Mouse (Mus musculus) limb, embryonic 12.5 days (tissue): Measurements from ENCODE around the gene Sco1. TPM values are rescaled to one million over a fixed set of nuclear protein-coding genes. Genes with fewer than 3 reads are reported as not detected.

Experiments
- ATAC-seq: fragments of 200-750 bp; cut with Nextera tagmentation; 2 replicates; pipeline ENCODE4 v1.8.0; 2017; ENCODE audit warnings: low read depth, moderate TSS enrichment; ENCODE audit not compliant: insufficient number of reproducible peaks, insufficient read depth, low FRiP score, low TSS enrichment
- H3K27ac ChIP-seq: fragments of 300-500 bp; sonication (generic); 2 replicates; pipeline ENCODE4 v1.5.1; 2016; ENCODE audit warnings: mild to moderate bottlenecking, moderate library complexity
- H3K27me3 ChIP-seq: fragments of 300-500 bp; sonication (generic); 2 replicates; pipeline ENCODE4 v1.6.1; 2016; ENCODE audit warnings: mild to moderate bottlenecking, moderate library complexity
- H3K36me3 ChIP-seq: fragments of 300-500 bp; sonication (generic); 2 replicates; pipeline ENCODE4 v1.6.1; 2016; ENCODE audit warnings: mild to moderate bottlenecking, moderate library complexity
- H3K4me1 ChIP-seq: fragments of 300-500 bp; sonication (generic); replicated peaks from 2 replicates; pipeline ENCODE4 v1.6.1; 2016
- H3K4me2 ChIP-seq: fragments of 300-500 bp; sonication (generic); 2 replicates; pipeline ENCODE4 v1.6.1; 2016; ENCODE audit warnings: mild to moderate bottlenecking, moderate library complexity
- H3K4me3 ChIP-seq: fragments of 300-500 bp; sonication (generic); replicated peaks from 2 replicates; pipeline ENCODE4 v1.5.1; 2016; ENCODE audit warnings: mild to moderate bottlenecking
- H3K9ac ChIP-seq: fragments of 300-500 bp; sonication (generic); replicated peaks from 2 replicates; pipeline ENCODE4 v1.6.1; 2016; ENCODE audit warnings: mild to moderate bottlenecking, moderate library complexity
- H3K9me3 ChIP-seq: fragments of 300-500 bp; sonication (generic); 2 replicates; pipeline ENCODE4 v1.6.1; 2016; ENCODE audit warnings: mild to moderate bottlenecking, moderate library complexity
- WGBS: fragments of 180-500 bp; shearing (Covaris S2); methylation state at CpG from one replicate; pipeline ENCODE4 v1.1.7; 2016; 5-methylcytosine and 5-hydroxymethylcytosine counted together
- polyA plus RNA-seq: library from polyadenylated mRNA; unstranded; fragments of >200 nt; fragmentation: Nextera tagmentation; extraction: Ambion mirVana; gene quantifications from 2 replicates; pipeline ENCODE4 v1.2.1, GENCODE M21; 2016

The Sco1 gene
- polyA plus RNA-seq, 1 experiment from 2014 or later, result 18.5 TPM

GRCm38 (mm10) chr11:67076781-67077180 is 24.3 kb downstream of the Sco1 start:
- WGBS, result 90% methylated on average over 5 of the region's 5 CpGs
- Histone ChIP-seq H3K4me3 (no peak overlapping the region), H3K27ac (no peak overlapping the region), H3K4me1 (no peaks in the 10 kb centered on the region), H3K9me3 (no peaks in the 10 kb centered on the region), H3K36me3 (no peaks in the 10 kb centered on the region), H3K9ac (no peak overlapping the region), H3K27me3 (no peaks in the 10 kb centered on the region; the same call in 1 of the 2 replicates), H3K4me2 (no peak overlapping the region)
- ATAC-seq, result no peak

- Histone ChIP-seq H3K4me3 (no peak overlapping the region), H3K27me3 (peaks cover 5% of the 10 kb centered on the region; the same call in 1 of the 2 replicates), H3K36me3 (no peaks in the 10 kb centered on the region), H3K27ac (no peak overlapping the region), H3K9me3 (no peaks in the 10 kb centered on the region), H3K4me2 (no peak overlapping the region), H3K9ac (no peak overlapping the region), H3K4me1 (no peaks in the 10 kb centered on the region)
- ATAC-seq, result no peak
- 34% methylated on average over 3 of the region's 3 CpGs for WGBS
Measured at GRCm38 (mm10) chr11:67077435-67077834, 25.0 kb downstream of the Sco1 start.

- Histone ChIP-seq H3K27ac (no peak within 1 kb of the TSS), H3K4me3 (no peak within 1 kb of the TSS)
- no peak for ATAC-seq
Measured at GRCm38 (mm10) chr11:67078000-67078399, 25.5 kb downstream of the Sco1 start, which contains the start of gene Myh3. Gene Myh3, plus strand, starts transcription at chr11:67078300.

GRCm38 (mm10) chr11:67078888-67079287 is 26.4 kb downstream of the Sco1 start:
- Histone ChIP-seq H3K4me2 (no peak overlapping the region), H3K4me3 (no peak overlapping the region), H3K36me3 (no peaks in the 10 kb centered on the region), H3K9ac (no peak overlapping the region), H3K27me3 (peaks cover 17% of the 10 kb centered on the region), H3K27ac (no peak overlapping the region), H3K9me3 (no peaks in the 10 kb centered on the region), H3K4me1 (no peaks in the 10 kb centered on the region)
- WGBS, result 91% methylated on average over 6 of the region's 6 CpGs
- ATAC-seq, result no peak

More at GRCm38 (mm10) chr11:67078000-67078399, 25.5 kb downstream of the Sco1 start, which contains the start of gene Myh3:
- 86% methylated on average over 5 of the region's 5 CpGs for WGBS
- H3K9ac ChIP-seq, result no peak within 1 kb of the TSS
- H3K27me3 ChIP-seq, result peaks cover 8% of the 10 kb centered on the region
- H3K36me3 ChIP-seq, result no peaks in the 10 kb centered on the region
- no peaks in the 10 kb centered on the region for H3K9me3 ChIP-seq
- no peaks in the 10 kb centered on the region for H3K4me1 ChIP-seq
- no peak within 1 kb of the TSS for H3K4me2 ChIP-seq

- Histone ChIP-seq H3K36me3 (no peaks in the 10 kb centered on the region), H3K4me1 (no peaks in the 10 kb centered on the region), H3K4me2 (no peak overlapping the region), H3K27ac (no peak overlapping the region), H3K9ac (no peak overlapping the region), H3K4me3 (no peak overlapping the region), H3K27me3 (peaks cover 26% of the 10 kb centered on the region), H3K9me3 (no peaks in the 10 kb centered on the region)
- 75% methylated on average over 11 of the region's 11 CpGs for WGBS
- no peak for ATAC-seq
Measured at GRCm38 (mm10) chr11:67079740-67080139, 27.3 kb downstream of the Sco1 start.

- WGBS, result 6% methylated on average over 3 of the region's 3 CpGs
- H3K9ac ChIP-seq, result no peak overlapping the region
- H3K36me3 ChIP-seq, result no peaks in the 10 kb centered on the region
- no peaks in the 10 kb centered on the region for H3K4me1 ChIP-seq
- no peak overlapping the region for H3K27ac ChIP-seq
- ATAC-seq, result no peak
- no peak overlapping the region for H3K4me2 ChIP-seq
- no peaks in the 10 kb centered on the region for H3K9me3 ChIP-seq
- H3K27me3 ChIP-seq, result peaks cover 30% of the 10 kb centered on the region
- no peak overlapping the region for H3K4me3 ChIP-seq
Measured at GRCm38 (mm10) chr11:67080168-67080567, 27.7 kb downstream of the Sco1 start.

- H3K4me3 ChIP-seq, result 0 out of 2 replicates have a peak overlapping the region, but pooled peaks have one; percentile 4
- ATAC-seq, result peak; percentile 48; the same call in 1 of the 2 replicates
- H3K4me2 ChIP-seq, result peak overlapping the region; percentile 34
Measured at GRCm38 (mm10) chr11:67081125-67081649, 28.7 kb downstream of the Sco1 start.

GRCm38 (mm10) chr11:67082188-67082587 is 29.7 kb downstream of the Sco1 start:
- no peak overlapping the region for H3K9ac ChIP-seq
- H3K27me3 ChIP-seq, result peaks cover 36% of the 10 kb centered on the region
- no peaks in the 10 kb centered on the region for H3K4me1 ChIP-seq
- ATAC-seq, result no peak
- H3K27ac ChIP-seq, result no peak overlapping the region
- no peak overlapping the region for H3K4me3 ChIP-seq
- WGBS, result 87% methylated on average over 7 of the region's 7 CpGs
- H3K9me3 ChIP-seq, result no peaks in the 10 kb centered on the region
- no peak overlapping the region for H3K4me2 ChIP-seq
- no peaks in the 10 kb centered on the region for H3K36me3 ChIP-seq

More at GRCm38 (mm10) chr11:67081125-67081649, 28.7 kb downstream of the Sco1 start:
- Histone ChIP-seq H3K27me3 (peaks cover 33% of the 10 kb centered on the region), H3K9ac (no peak overlapping the region), H3K27ac (no peak overlapping the region), H3K4me1 (no peaks in the 10 kb centered on the region), H3K9me3 (no peaks in the 10 kb centered on the region), H3K36me3 (no peaks in the 10 kb centered on the region)
- 4% methylated on average over 11 of the region's 11 CpGs for WGBS

GRCm38 (mm10) chr11:67082793-67083192 is 30.3 kb downstream of the Sco1 start:
- ATAC-seq, result no peak
- Histone ChIP-seq H3K36me3 (no peaks in the 10 kb centered on the region), H3K4me2 (no peak overlapping the region), H3K27me3 (peaks cover 36% of the 10 kb centered on the region), H3K9me3 (no peaks in the 10 kb centered on the region), H3K9ac (no peak overlapping the region), H3K4me3 (no peak overlapping the region), H3K4me1 (no peaks in the 10 kb centered on the region), H3K27ac (no peak overlapping the region)
- 79% methylated on average over 13 of the region's 13 CpGs for WGBS

GRCm38 (mm10) chr11:67083239-67083638 is 30.8 kb downstream of the Sco1 start:
- Histone ChIP-seq H3K27me3 (peaks cover 36% of the 10 kb centered on the region), H3K9ac (no peak overlapping the region), H3K36me3 (no peaks in the 10 kb centered on the region), H3K4me3 (no peak overlapping the region), H3K9me3 (no peaks in the 10 kb centered on the region), H3K4me2 (no peak overlapping the region), H3K4me1 (no peaks in the 10 kb centered on the region), H3K27ac (no peak overlapping the region)
- ATAC-seq, result no peak
- 65% methylated on average over 6 of the region's 6 CpGs for WGBS

- 40% methylated on average over 32 of the region's 32 CpGs for WGBS
- ATAC-seq, result no peak
- Histone ChIP-seq H3K4me3 (no peak overlapping the region), H3K36me3 (no peaks in the 10 kb centered on the region), H3K4me2 (no peak overlapping the region), H3K27ac (no peak overlapping the region), H3K4me1 (no peaks in the 10 kb centered on the region), H3K9ac (no peak overlapping the region), H3K27me3 (peaks cover 36% of the 10 kb centered on the region), H3K9me3 (no peaks in the 10 kb centered on the region)
Measured at GRCm38 (mm10) chr11:67083712-67084340, 31.4 kb downstream of the Sco1 start.

- no peak overlapping the region for H3K4me2 ChIP-seq
- H3K9me3 ChIP-seq, result no peaks in the 10 kb centered on the region
- 6% methylated on average over 6 of the region's 6 CpGs for WGBS
- no peak overlapping the region for H3K9ac ChIP-seq
- peaks cover 36% of the 10 kb centered on the region for H3K27me3 ChIP-seq
- H3K4me1 ChIP-seq, result no peaks in the 10 kb centered on the region
- H3K36me3 ChIP-seq, result no peaks in the 10 kb centered on the region
- H3K4me3 ChIP-seq, result no peak overlapping the region
- ATAC-seq, result no peak
- H3K27ac ChIP-seq, result no peak overlapping the region
Measured at GRCm38 (mm10) chr11:67085489-67085888, 33.0 kb downstream of the Sco1 start.
